Mouse (Mus musculus) forebrain, embryonic 15.5 days (tissue): Measurements from ENCODE around the gene Usp39. TPM values are rescaled to one million over a fixed set of nuclear protein-coding genes. Genes with fewer than 3 reads are reported as not detected.

Experiments
- ATAC-seq: fragments of 200-750 bp; cut with Nextera tagmentation; replicated peaks from 2 replicates; pipeline ENCODE4 v1.8.0; 2017; ENCODE audit warnings: mild to moderate bottlenecking, moderate TSS enrichment, moderate library complexity
- H3K27ac ChIP-seq: fragments of 300-500 bp; sonication (generic); replicated peaks from 2 replicates; pipeline ENCODE4 v1.5.1; 2015; ENCODE audit warnings: mild to moderate bottlenecking, inconsistent platforms
- H3K27me3 ChIP-seq: fragments of 300-500 bp; sonication (generic); 2 replicates; pipeline ENCODE4 v1.6.1; 2015; ENCODE audit warnings: inconsistent platforms
- H3K36me3 ChIP-seq: fragments of 300-500 bp; sonication (generic); 2 replicates; pipeline ENCODE4 v1.6.1; 2015; ENCODE audit warnings: mild to moderate bottlenecking, inconsistent platforms
- H3K4me1 ChIP-seq: fragments of 300-500 bp; sonication (generic); 2 replicates; pipeline ENCODE4 v1.6.1; 2015; ENCODE audit warnings: inconsistent platforms
- H3K4me2 ChIP-seq: fragments of 300-500 bp; sonication (generic); replicated peaks from 2 replicates; pipeline ENCODE4 v1.6.1; 2015; ENCODE audit warnings: mild to moderate bottlenecking, inconsistent platforms
- H3K4me3 ChIP-seq: fragments of 300-500 bp; sonication (generic); 2 replicates; pipeline ENCODE4 v1.5.1; 2015; ENCODE audit warnings: mild to moderate bottlenecking, inconsistent platforms
- H3K9ac ChIP-seq: fragments of 300-500 bp; sonication (generic); replicated peaks from 2 replicates; pipeline ENCODE4 v1.6.1; 2015; ENCODE audit warnings: mild to moderate bottlenecking, inconsistent platforms
- H3K9me3 ChIP-seq: fragments of 300-500 bp; sonication (generic); 2 replicates; pipeline ENCODE4 v1.6.1; 2016; ENCODE audit warnings: inconsistent platforms
- WGBS: fragments of 180-500 bp; shearing (Covaris S2); methylation state at CpG from one replicate; pipeline ENCODE4 v1.1.7; 2015; ENCODE audit warnings: mixed read lengths; 5-methylcytosine and 5-hydroxymethylcytosine counted together
- polyA plus RNA-seq: library from polyadenylated mRNA; unstranded; fragments of >200 nt; fragmentation: Nextera tagmentation; extraction: Ambion mirVana; gene quantifications from 2 replicates; pipeline ENCODE4 v1.2.1, GENCODE M21; 2015

Usp39 gene
- polyA plus RNA-seq, 1 experiment from 2014 or later: 53.4 TPM

DNA sequence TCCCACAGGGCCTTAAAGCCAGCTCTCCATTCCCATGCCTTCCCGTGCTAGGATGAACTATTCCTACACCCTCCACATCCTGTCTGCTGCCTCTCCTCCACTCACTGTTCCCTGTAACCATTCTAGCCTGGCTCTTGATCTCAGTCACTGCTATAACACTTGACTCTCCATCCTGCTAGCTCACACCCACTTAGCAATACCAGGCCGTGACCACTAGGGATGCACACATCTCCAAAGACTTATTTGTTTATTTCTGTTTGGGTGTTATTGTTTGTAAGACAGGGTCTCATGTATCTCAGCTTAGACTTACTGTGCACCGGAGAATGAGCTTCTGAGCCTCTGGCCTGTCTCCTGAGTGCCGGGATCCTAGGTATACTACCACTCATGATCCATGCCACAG, 24.6 kb upstream of the Usp39 start:
- Histone ChIP-seq H3K27me3 (no peaks in the 10 kb centered on the region), H3K4me3 (no peak overlapping the region), H3K9ac (no peak overlapping the region), H3K27ac (no peak overlapping the region), H3K9me3 (no peaks in the 10 kb centered on the region), H3K36me3 (no peaks in the 10 kb centered on the region), H3K4me1 (no peaks in the 10 kb centered on the region), H3K4me2 (no peak overlapping the region)
- WGBS: 79% methylated on average over 4 of the region's 4 CpGs
- ATAC-seq: no peak

DNA sequence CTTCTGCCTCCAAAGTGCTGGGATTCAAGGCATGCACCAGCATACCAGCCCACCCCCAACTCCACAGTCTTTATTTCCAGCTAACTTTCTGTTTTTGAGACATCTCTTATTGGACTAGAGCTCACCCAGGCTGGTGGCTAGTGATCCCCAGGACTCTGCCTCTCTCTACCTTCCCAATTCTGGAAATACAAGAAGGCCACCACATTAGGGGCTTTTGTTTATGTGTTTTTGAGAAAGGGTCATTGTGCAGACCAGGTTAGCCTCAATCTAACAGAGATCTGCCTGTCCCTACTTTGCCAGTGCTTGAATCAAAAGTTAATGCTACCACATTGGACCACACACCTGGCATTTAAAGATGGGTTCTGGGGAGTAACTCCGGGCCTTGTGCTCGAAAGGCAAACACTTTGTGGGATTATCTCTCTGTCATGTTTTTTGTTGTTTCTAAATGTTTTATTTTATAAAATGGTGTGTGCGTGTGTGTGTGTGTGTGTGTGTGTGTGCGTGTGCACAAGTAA, 22.5 kb upstream of the Usp39 start:
- Histone ChIP-seq H3K27me3 (no peaks in the 10 kb centered on the region), H3K27ac (no peak overlapping the region), H3K4me1 (peaks cover 7% of the 10 kb centered on the region), H3K4me2 (no peak overlapping the region), H3K4me3 (no peak overlapping the region), H3K36me3 (no peaks in the 10 kb centered on the region), H3K9me3 (no peaks in the 10 kb centered on the region), H3K9ac (no peak overlapping the region)
- WGBS: 72% methylated on average over 4 of the region's 4 CpGs
- ATAC-seq: no peak

DNA sequence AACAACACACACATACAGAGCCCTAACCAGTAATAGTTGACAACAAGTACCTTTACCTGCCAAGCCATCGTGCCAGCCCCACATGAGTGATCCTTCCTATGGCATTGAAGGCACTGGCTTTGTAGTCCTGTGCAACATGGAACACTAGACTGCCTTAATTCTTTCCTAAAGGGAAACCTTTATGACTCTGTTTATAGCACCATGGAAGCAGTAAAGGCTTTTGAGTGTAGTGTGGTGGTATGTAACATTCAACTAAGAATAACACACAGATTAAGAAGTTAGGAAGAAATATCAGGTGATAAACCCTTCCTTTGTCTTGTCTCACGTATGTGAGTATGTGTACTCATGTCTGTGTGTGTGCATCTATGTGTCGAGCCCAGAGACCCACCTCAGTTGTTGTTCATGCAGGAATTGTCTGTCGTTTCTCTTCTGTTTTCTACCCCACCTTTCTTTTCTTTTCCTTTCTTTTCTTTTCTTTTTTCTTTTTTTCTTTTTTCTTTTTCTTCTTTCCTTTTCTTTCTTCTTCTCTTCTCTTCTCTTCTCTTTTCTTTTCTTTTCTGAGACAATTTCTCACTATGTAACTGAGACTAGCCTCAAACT, 22.0 kb upstream of the Usp39 start, which contains the start of gene Rnf181:
Rnf181 (minus strand) TSS at position 113 of the 600 bp plus-strand sequence.
- WGBS: 75% methylated on average over 4 of the region's 4 CpGs
- no peak within 1 kb of the TSS for H3K4me3 ChIP-seq
- no peak within 1 kb of the TSS for H3K27ac ChIP-seq
- ATAC-seq: no peak
- H3K27me3 ChIP-seq: no peaks in the 10 kb centered on the region
- no peak within 1 kb of the TSS for H3K4me2 ChIP-seq
- no peaks in the 10 kb centered on the region for H3K36me3 ChIP-seq
- no peak within 1 kb of the TSS for H3K9ac ChIP-seq
- H3K4me1 ChIP-seq: peaks cover 7% of the 10 kb centered on the region
- H3K9me3 ChIP-seq: no peaks in the 10 kb centered on the region

DNA sequence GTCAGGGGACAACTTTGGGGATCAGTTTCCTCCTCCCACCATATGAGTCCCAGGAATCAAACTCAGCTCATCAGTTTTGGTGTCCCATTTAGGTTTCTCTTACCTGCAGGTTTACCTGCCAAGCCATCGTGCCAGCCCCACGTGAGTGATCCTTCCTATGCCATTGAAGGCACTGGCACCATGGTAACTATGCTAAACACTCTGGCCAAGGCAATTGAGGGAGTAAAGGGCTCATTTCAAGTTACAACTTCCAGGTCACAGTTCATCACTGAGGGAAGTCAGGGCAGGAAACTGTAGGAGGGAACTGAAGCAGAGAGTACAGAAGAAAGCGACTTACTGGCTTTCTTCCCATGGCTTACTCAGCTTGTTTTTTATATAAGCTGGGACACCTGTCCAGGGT, 21.3 kb upstream of the Usp39 start:
- Histone ChIP-seq H3K9ac (no peak overlapping the region), H3K27ac (no peak overlapping the region), H3K27me3 (no peaks in the 10 kb centered on the region), H3K4me1 (peaks cover 13% of the 10 kb centered on the region), H3K4me3 (no peak overlapping the region), H3K4me2 (no peak overlapping the region), H3K9me3 (no peaks in the 10 kb centered on the region), H3K36me3 (no peaks in the 10 kb centered on the region)
- no peak for ATAC-seq
- WGBS: 71% methylated on average over 3 of the region's 3 CpGs

DNA sequence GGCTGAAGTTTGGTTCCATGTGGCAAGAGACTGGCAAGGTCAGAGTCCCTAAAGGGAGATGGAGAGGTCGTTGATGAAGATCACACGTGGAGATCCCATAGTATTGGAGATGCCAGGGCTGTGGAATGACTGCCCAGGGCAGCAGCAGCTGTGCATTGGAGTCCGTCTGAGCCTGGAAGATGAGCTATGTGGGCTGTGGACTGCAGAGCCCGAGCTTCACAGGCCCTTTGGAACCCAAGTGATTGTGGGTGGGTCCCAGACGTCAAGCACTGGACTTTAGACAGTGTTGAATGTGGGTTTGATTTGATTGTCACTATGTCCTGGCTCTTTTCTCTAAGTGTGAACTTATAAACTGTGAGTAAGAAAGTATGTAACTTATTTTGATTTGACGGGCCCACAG, 20.0 kb upstream of the Usp39 start:
- WGBS: 73% methylated on average over 6 of the region's 6 CpGs
- Histone ChIP-seq H3K9me3 (no peaks in the 10 kb centered on the region), H3K27me3 (no peaks in the 10 kb centered on the region), H3K9ac (no peak overlapping the region), H3K4me1 (peaks cover 24% of the 10 kb centered on the region), H3K36me3 (0 out of 2 replicates have a peak, but pooled peaks cover 6% of the 10 kb centered on the region), H3K27ac (no peak overlapping the region), H3K4me2 (no peak overlapping the region), H3K4me3 (no peak overlapping the region)
- ATAC-seq: no peak

DNA sequence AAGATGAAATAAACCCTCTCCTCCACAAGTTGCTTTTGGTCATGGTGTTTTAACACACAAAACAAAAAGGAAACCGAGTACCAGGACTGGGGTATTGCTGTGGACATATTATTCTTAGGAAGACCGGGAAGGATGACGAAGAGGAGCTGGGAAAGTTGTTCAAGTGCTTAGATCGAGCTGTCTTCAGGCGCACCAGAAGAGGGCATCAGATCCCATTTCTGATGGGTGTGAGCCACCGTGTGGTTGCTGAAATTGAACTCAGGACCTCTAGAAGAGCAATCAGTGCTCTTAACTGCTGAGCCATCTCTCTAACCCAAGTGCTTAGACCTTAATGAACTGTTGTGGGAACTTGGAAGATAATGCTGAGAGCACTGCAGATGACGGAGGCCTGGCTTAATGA, 19.0 kb upstream of the Usp39 start:
- WGBS: 42% methylated on average over 7 of the region's 7 CpGs
- no peak overlapping the region for H3K4me3 ChIP-seq
- no peaks in the 10 kb centered on the region for H3K27me3 ChIP-seq
- no peak overlapping the region for H3K27ac ChIP-seq
- H3K9ac ChIP-seq: no peak overlapping the region
- peaks cover 7% of the 10 kb centered on the region; the same call in 1 of the 2 replicates for H3K36me3 ChIP-seq
- H3K9me3 ChIP-seq: no peaks in the 10 kb centered on the region
- no peak for ATAC-seq
- H3K4me2 ChIP-seq: no peak overlapping the region
- peaks cover 24% of the 10 kb centered on the region for H3K4me1 ChIP-seq

DNA sequence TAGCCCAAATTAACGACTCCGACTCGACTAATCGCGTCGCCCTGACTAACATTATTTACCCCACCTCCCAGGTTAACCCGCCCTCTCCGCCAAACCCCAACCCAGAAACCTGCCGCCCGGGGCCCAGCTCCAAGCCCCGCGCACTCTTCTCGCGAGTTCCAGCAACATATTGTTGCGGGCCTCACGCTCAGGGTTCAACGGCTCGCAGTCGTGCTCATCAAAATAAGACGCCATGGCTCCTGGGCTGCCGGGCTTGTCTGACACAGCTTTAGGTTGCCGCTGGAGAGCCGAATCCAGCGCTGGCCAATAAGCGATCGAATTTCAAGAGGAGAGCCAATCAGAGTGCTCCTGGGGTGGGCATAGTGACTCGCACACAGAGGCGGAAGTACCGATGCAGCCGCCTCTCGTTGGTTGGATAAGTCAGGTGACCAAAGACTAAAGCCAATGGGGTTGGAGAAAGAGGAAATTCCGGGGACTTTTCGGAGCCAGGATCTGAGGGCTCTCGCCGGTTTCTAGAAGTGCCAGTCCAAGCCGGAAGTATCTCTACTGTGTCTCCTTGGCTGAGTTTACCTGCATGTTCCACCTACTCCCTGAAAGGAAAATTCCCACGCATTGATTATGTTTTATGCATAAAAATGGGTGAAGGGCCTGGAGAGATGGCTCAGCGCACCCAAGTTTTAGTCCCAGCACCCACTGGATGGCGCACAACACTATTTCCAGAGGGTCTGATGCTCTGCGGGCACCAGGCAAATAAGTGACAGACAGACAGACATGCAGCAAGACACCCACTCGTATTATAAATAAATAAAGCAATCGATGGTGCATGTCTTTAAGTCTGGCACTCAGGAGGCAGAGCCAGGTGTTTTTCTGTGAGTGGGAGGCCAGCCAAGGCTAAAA, 17.4 kb upstream of the Usp39 start:
- H3K36me3 ChIP-seq: peaks cover 7% of the 10 kb centered on the region; the same call in 1 of the 2 replicates
- no peaks in the 10 kb centered on the region for H3K27me3 ChIP-seq
- peak; percentile 99 for ATAC-seq
- peak overlapping the region; percentile 68 for H3K9ac ChIP-seq
- H3K9me3 ChIP-seq: no peaks in the 10 kb centered on the region
- H3K4me1 ChIP-seq: peaks cover 26% of the 10 kb centered on the region
- under 1% methylated on average over 42 of the region's 42 CpGs for WGBS
- peak overlapping the region; percentile 60 for H3K4me3 ChIP-seq
- H3K27ac ChIP-seq: peak overlapping the region; percentile 81
- H3K4me2 ChIP-seq: peak overlapping the region; percentile 68

DNA sequence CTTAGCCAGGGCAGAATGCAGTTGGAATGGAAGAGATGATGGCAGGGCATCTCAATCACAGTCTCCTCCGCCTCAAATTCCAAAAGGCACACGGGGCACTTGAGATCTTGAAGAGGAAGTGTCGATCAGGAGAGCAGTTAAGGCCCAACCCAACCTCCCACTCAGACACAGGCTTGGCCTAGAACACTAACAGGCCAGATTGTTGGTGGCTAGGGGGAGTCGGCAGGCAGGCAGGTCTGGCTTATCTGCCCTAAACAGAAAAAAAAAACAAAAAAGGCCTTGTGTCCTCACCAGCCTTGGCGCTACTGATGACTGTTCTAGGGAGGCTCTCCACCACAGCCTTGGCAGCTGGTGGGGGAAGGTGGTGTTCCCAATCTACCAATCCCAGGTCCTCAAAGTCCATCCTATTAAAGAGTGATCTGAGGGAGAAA, 16.2 kb upstream of the Usp39 start:
- WGBS: 78% methylated on average over 5 of the region's 5 CpGs
- no peak for ATAC-seq
- Histone ChIP-seq H3K36me3 (peaks cover 7% of the 10 kb centered on the region; the same call in 1 of the 2 replicates), H3K4me3 (peak overlapping the region; percentile 60), H3K9me3 (no peaks in the 10 kb centered on the region), H3K9ac (peak overlapping the region; percentile 68; the same call in 1 of the 2 replicates), H3K4me2 (peak overlapping the region; percentile 68), H3K27ac (no peak overlapping the region), H3K27me3 (no peaks in the 10 kb centered on the region), H3K4me1 (peaks cover 37% of the 10 kb centered on the region)

DNA sequence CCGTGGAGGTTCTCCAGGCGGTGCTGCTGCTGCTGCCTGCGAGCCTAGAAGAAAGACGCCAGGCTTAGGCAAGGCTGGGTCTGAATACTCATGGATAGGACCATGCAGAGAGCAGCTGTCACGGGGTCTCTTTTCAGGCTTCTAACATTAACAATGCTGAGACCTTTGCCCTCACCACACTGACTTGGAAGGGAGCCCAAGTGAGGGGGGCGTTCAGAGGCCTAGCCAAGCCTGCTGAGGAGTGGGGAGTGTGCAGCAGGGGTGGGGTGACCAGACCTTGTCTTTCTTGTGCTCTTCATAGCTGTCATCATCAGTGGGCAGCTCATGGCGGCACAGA, 15.6 kb upstream of the Usp39 start:
- H3K9ac ChIP-seq: no peak overlapping the region
- ATAC-seq: no peak
- H3K4me1 ChIP-seq: peaks cover 42% of the 10 kb centered on the region
- no peak overlapping the region for H3K4me3 ChIP-seq
- peaks cover 7% of the 10 kb centered on the region; the same call in 1 of the 2 replicates for H3K36me3 ChIP-seq
- no peaks in the 10 kb centered on the region for H3K27me3 ChIP-seq
- no peak overlapping the region for H3K4me2 ChIP-seq
- H3K27ac ChIP-seq: no peak overlapping the region
- no peaks in the 10 kb centered on the region for H3K9me3 ChIP-seq
- 74% methylated on average over 7 of the region's 7 CpGs for WGBS

DNA sequence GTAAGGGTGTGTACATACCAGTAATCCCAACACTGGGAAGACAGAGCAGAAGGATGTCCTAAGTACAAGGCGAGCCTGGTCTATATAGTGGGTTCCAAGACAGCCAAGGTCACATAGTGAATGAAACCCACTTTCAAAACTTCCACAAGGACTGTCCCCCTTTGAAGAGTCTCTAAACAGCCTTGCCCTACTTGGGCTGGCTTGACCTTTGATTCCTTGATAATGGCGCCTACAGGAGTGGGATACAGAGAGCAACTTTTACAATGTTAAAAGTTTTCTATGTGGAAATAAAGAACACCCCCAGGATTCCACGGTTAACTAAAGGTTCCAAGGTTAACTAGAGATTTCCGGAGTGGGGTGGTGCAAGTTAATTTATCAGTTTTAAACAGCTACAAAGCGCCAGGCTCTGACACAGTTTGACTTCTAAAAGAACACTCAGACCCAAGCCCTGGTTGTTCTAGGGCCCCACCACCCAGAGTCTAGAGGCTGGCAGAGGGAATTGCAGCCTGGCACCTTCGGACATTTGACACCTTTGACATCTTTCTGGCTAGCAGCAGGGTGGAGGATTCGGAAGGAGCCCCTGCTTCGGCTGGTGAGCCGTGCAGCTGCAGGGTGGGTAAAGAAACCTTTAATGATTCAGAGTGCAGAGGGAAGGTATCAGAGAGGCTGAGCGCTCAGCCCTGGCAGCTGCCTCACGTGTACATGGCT, 15.1 kb upstream of the Usp39 start:
- H3K36me3 ChIP-seq: peaks cover 7% of the 10 kb centered on the region; the same call in 1 of the 2 replicates
- no peak for ATAC-seq
- no peaks in the 10 kb centered on the region for H3K9me3 ChIP-seq
- H3K4me2 ChIP-seq: no peak overlapping the region
- no peak overlapping the region for H3K9ac ChIP-seq
- H3K27me3 ChIP-seq: no peaks in the 10 kb centered on the region
- H3K27ac ChIP-seq: no peak overlapping the region
- no peak overlapping the region for H3K4me3 ChIP-seq
- 80% methylated on average over 11 of the region's 11 CpGs for WGBS
- peaks cover 44% of the 10 kb centered on the region for H3K4me1 ChIP-seq

DNA sequence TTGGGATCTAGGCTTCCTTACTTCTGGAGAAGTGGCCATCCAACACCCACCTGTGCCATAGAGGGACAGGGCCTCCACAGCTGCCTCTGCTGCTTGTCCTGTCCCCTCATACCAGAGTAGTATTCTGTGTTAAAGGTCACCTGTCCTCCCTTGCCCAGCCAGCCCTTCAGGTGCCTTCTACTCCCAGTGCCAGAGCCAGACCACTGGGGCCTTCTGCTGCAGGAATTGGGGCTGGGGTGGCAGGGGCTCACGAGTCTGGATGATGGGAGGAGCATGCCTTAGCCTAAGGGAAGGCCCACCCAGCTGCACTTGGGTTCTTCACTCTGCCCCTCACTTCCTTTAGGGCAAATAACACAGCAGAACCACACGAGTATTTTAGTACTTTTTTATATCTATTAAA, 14.4 kb upstream of the Usp39 start:
- no peaks in the 10 kb centered on the region for H3K9me3 ChIP-seq
- no peak for ATAC-seq
- H3K36me3 ChIP-seq: peaks cover 7% of the 10 kb centered on the region; the same call in 1 of the 2 replicates
- H3K27me3 ChIP-seq: no peaks in the 10 kb centered on the region
- no peak overlapping the region for H3K4me2 ChIP-seq
- H3K4me1 ChIP-seq: peaks cover 50% of the 10 kb centered on the region
- no peak overlapping the region for H3K4me3 ChIP-seq
- WGBS: 76% methylated on average over 2 of the region's 2 CpGs
- H3K9ac ChIP-seq: no peak overlapping the region
- H3K27ac ChIP-seq: no peak overlapping the region
